ENCODE assay signal across 23 mouse cellular contexts in the genomic region with DNA sequence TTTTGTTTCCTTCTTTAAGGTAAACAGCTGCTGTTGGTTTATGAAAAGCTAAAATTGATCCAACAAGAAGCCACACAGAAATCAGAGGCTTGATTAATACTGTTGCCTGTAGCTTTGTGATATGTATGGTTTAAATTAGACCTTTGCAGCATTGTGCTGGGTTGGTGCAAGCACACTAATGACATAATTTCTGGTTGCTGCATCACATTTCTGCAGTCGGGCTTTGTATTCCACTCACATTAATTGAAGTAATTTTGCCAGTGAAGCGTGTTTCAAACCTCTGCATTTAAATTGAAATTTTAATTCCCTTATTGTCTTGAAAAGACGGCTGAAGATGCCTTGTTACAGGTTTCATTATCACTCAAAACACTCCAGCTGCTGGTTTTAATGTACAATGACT. TPM values are rescaled to one million over a fixed set of nuclear protein-coding genes. Genes with fewer than 3 reads are reported as not detected.
DNase-seq lines count a peak whose midpoint lies in the region; ATAC-seq lines count a peak whose summit lies in the region.
"Had no signal": no experiment of that assay in that cellular context is flagged by ENCODE, and none has a peak within 500 bp of the region (broad histone marks: within the 10 kb centered on the region; RNA-seq: fewer than 3 reads in every experiment).

No protein-coding gene starts in this region.

- H3K27me3 ChIP-seq in hindbrain, embryonic 12.5 days = no peaks in the 10 kb centered on the region
- no peaks in the 10 kb centered on the region for H3K27me3 ChIP-seq in hindbrain, embryonic 11.5 days (ENCODE audit: control insufficient read depth, insufficient read depth, low read length)
- no peaks in the 10 kb centered on the region for H3K27me3 ChIP-seq in forebrain, embryonic 15.5 days
- no peaks in the 10 kb centered on the region for H3K27me3 ChIP-seq in midbrain, embryonic 14.5 days (ENCODE audit: control insufficient read depth, insufficient read depth, low read length)

- no peak for ATAC-seq in hindbrain, embryonic 12.5 days (ENCODE audit: low FRiP score)
- no peak for ATAC-seq in hindbrain, embryonic 11.5 days (ENCODE audit: low FRiP score)
- no peak for ATAC-seq in forebrain, embryonic 15.5 days (replicated peaks)
- no peak for ATAC-seq in midbrain, embryonic 14.5 days (ENCODE audit: low FRiP score, low TSS enrichment)
- ATAC-seq in erythroid progenitor cell, adult 5-6 weeks (replicated peaks; ENCODE audit: low FRiP score, poor library complexity, severe bottlenecking) = no peak
- ATAC-seq: activated CD4-positive, CD25-positive, alpha-beta regulatory T cell, adult 4 months; lung, postnatal 0 days had no signal

- H3K9me3 ChIP-seq in hindbrain, embryonic 12.5 days (replicated peaks) = no peaks in the 10 kb centered on the region
- no peaks in the 10 kb centered on the region for H3K9me3 ChIP-seq in hindbrain, embryonic 11.5 days (ENCODE audit: control insufficient read depth, low read length)
- H3K9me3 ChIP-seq in forebrain, embryonic 15.5 days = no peaks in the 10 kb centered on the region
- no peaks in the 10 kb centered on the region for H3K9me3 ChIP-seq in midbrain, embryonic 14.5 days (ENCODE audit: control insufficient read depth, low read length)
- H3K9me3 ChIP-seq: G1E had no signal

- H3K4me3 ChIP-seq in hindbrain, embryonic 12.5 days = no peak overlapping the region
- no peak overlapping the region for H3K4me3 ChIP-seq in hindbrain, embryonic 11.5 days (ENCODE audit: low read depth, low read length)
- no peak overlapping the region for H3K4me3 ChIP-seq in forebrain, embryonic 15.5 days
- no peak overlapping the region for H3K4me3 ChIP-seq in midbrain, embryonic 14.5 days (replicated peaks; ENCODE audit: low read depth, low read length)
- H3K4me3 ChIP-seq: left cerebral cortex, adult 2 months had no signal

- DNase-seq in hindbrain, embryonic 11.5 days (ENCODE audit: low spot score) = no peak
- DNase-seq in midbrain, embryonic 14.5 days = peak; percentile 42
- peak; percentile 72 for DNase-seq in retina, embryonic 14.5 days (ENCODE audit: low spot score)
- DNase-seq in kidney, postnatal 25 days = no peak
- DNase-seq: adrenal gland, postnatal 10 days; cerebellum, adult 11-12 months; cerebellum, postnatal 25 days; embryo, embryonic 11 days; heart, postnatal 10 days; kidney, adult 8-10 months; kidney, postnatal 36 days; left cerebral cortex, postnatal 4 days; liver; right cerebral cortex, adult 18-20 months; thymus, postnatal 36 days had no signal

- no peaks in the 10 kb centered on the region; the same call in 1 of the 2 replicates for H3K4me1 ChIP-seq in hindbrain, embryonic 12.5 days
- H3K4me1 ChIP-seq in hindbrain, embryonic 11.5 days (replicated peaks; ENCODE audit: control insufficient read depth, insufficient read depth, low read length) = no peaks in the 10 kb centered on the region
- H3K4me1 ChIP-seq in forebrain, embryonic 15.5 days = peaks cover 11% of the 10 kb centered on the region
- peaks cover 11% of the 10 kb centered on the region; the same call in 1 of the 2 replicates for H3K4me1 ChIP-seq in midbrain, embryonic 14.5 days (ENCODE audit: control insufficient read depth, insufficient read depth, low read length)

- H3K27ac ChIP-seq in hindbrain, embryonic 12.5 days = peak overlapping the region; percentile 76
- H3K27ac ChIP-seq in hindbrain, embryonic 11.5 days (ENCODE audit: low read depth, low read length) = no peak overlapping the region
- H3K27ac ChIP-seq in forebrain, embryonic 15.5 days (replicated peaks) = peak overlapping the region; percentile 13
- H3K27ac ChIP-seq in midbrain, embryonic 14.5 days (replicated peaks; ENCODE audit: low read depth, low read length) = peak overlapping the region; percentile 66
- H3K27ac ChIP-seq: left cerebral cortex, adult 2 months had no signal

- WGBS in hindbrain, embryonic 12.5 days = 49% methylated on average over 3 of the region's 3 CpGs
- WGBS in hindbrain, embryonic 11.5 days = 68% methylated on average over 3 of the region's 3 CpGs
- 4% methylated on average over 3 of the region's 3 CpGs for WGBS in forebrain, embryonic 15.5 days
- WGBS in midbrain, embryonic 14.5 days = 31% methylated on average over 3 of the region's 3 CpGs

- H3K36me3 ChIP-seq in hindbrain, embryonic 12.5 days = no peaks in the 10 kb centered on the region
- H3K36me3 ChIP-seq in hindbrain, embryonic 11.5 days (ENCODE audit: control insufficient read depth, insufficient read depth, low read length) = no peaks in the 10 kb centered on the region
- no peaks in the 10 kb centered on the region for H3K36me3 ChIP-seq in forebrain, embryonic 15.5 days
- no peaks in the 10 kb centered on the region for H3K36me3 ChIP-seq in midbrain, embryonic 14.5 days (ENCODE audit: control insufficient read depth, insufficient read depth, low read length)

- no peak overlapping the region for H3K9ac ChIP-seq in hindbrain, embryonic 12.5 days
- H3K9ac ChIP-seq in hindbrain, embryonic 11.5 days (ENCODE audit: low read depth, low read length) = no peak overlapping the region
- no peak overlapping the region for H3K9ac ChIP-seq in forebrain, embryonic 15.5 days (replicated peaks)
- H3K9ac ChIP-seq in midbrain, embryonic 14.5 days (replicated peaks; ENCODE audit: low read length) = no peak overlapping the region

- no peak overlapping the region for H3K4me2 ChIP-seq in hindbrain, embryonic 12.5 days (replicated peaks)
- H3K4me2 ChIP-seq in hindbrain, embryonic 11.5 days (replicated peaks; ENCODE audit: low read depth, low read length) = no peak overlapping the region
- H3K4me2 ChIP-seq in forebrain, embryonic 15.5 days (replicated peaks) = no peak overlapping the region
- H3K4me2 ChIP-seq in midbrain, embryonic 14.5 days (ENCODE audit: low read length) = no peak overlapping the region
- H3K4me2 ChIP-seq: heart, embryonic 11.5 days had no signal

RNA-seq across cellular contexts. Expression of a gene that starts 34.6 kb away (rescaled TPM):
- polyA plus RNA-seq in hindbrain, embryonic 12.5 days (2016; fragmentation: Nextera tagmentation; extraction: Ambion mirVana) = 47.7 and 50.2 TPM in 2 replicates
- polyA plus RNA-seq in hindbrain, embryonic 11.5 days (2014; fragmentation: Nextera tagmentation; extraction: Ambion mirVana) = 29.6 and 44.6 TPM in 2 replicates
- 59.0 and 61.4 TPM in 2 replicates for polyA plus RNA-seq in forebrain, embryonic 15.5 days (2015; fragmentation: Nextera tagmentation; extraction: Ambion mirVana)
- polyA plus RNA-seq in midbrain, embryonic 14.5 days (2014; fragmentation: Nextera tagmentation; extraction: Ambion mirVana) = 39.1 and 41.3 TPM in 2 replicates
- 46.9 and 67.4 TPM in 2 replicates for total RNA-seq in erythroid progenitor cell, adult 5-6 weeks (2015; ENCODE audit: low replicate concordance)
- 77.1 and 88.9 TPM in 2 replicates for total RNA-seq in erythroid progenitor cell, adult 5-6 weeks (2017; ENCODE audit: low replicate concordance)

Comparison
In these comparisons a context has a peak if more than half of its experiments do, and no peak if none do; other contexts are left out.
1. DNase-seq: peak in midbrain, embryonic 14.5 days (single experiment) and retina, embryonic 14.5 days (single experiment); none in hindbrain, embryonic 11.5 days (single experiment) and kidney, postnatal 25 days (0 of 2).